Mouse (Mus musculus) lung, adult 2 months (tissue): Measurements from ENCODE around the gene Clasrp. TPM values are rescaled to one million over a fixed set of nuclear protein-coding genes. Genes with fewer than 3 reads are reported as not detected.
A peak's percentile ranks its signal among the peaks of the same experiment; 100 is the strongest.

Source experiments
- DNase-seq: peaks from one replicate; pipeline ENCODE4 v3.0.0; 2022
- H3K4me1 ChIP-seq: fragments of 200-500 bp; 2 replicates; pipeline ENCODE4 v1.6.1; 2011; ENCODE audit warnings: low read length; ENCODE audit not compliant: control insufficient read depth, insufficient read depth
- H3K4me3 ChIP-seq: fragments of 200-500 bp; replicated peaks from 2 replicates; pipeline ENCODE3; 2011; ENCODE audit warnings: low read depth, mild to moderate bottlenecking, control low read depth, low read length; ENCODE audit errors: extremely low read depth
- CTCF ChIP-seq: fragments of 200-500 bp; IDR thresholded peaks from 2 replicates; pipeline ENCODE4 v1.5.1; 2011; ENCODE audit warnings: mild to moderate bottlenecking, low read length, control low read depth; ENCODE audit not compliant: insufficient read depth
- POLR2A ChIP-seq: fragments of 200-500 bp; IDR thresholded peaks from 2 replicates; pipeline ENCODE4 v1.6.1; 2011; ENCODE audit warnings: low read depth, mild to moderate bottlenecking, control low read depth, low read length, borderline replicate concordance; ENCODE audit errors: extremely low read depth
- WGBS: fragments of 180-500 bp; shearing (Covaris S2); methylation state at CpG from one replicate; pipeline ENCODE4 v1.1.7; 2018; 5-methylcytosine and 5-hydroxymethylcytosine counted together
- polyA plus RNA-seq: library from polyadenylated mRNA; depleted of rRNA; stranded (reverse); fragments of >200 nt; gene quantifications from 2 replicates; pipeline ENCODE4 v1.2.3, GENCODE M21; 2012

The Clasrp gene
- polyA plus RNA-seq, 1 experiment: 96.1 TPM

GRCm38 (mm10) chr7:19629361-19629734 is 25.1 kb upstream of the Clasrp start, which contains the start of gene Relb:
Gene Relb, minus strand, starts transcription at chr7:19629438.
- peak; percentile 90 for DNase-seq
- peaks cover 6% of the 10 kb centered on the region; the same call in 1 of the 2 replicates for H3K4me1 ChIP-seq
- H3K4me3 ChIP-seq: peak within 1 kb of the TSS; percentile 93
- TF ChIP-seq CTCF: no peak
- 1% methylated on average over 41 of the region's 41 CpGs for WGBS

GRCm38 (mm10) chr7:19628536-19629360 is 24.5 kb upstream of the Clasrp start:
- Histone ChIP-seq H3K4me1 (peaks cover 6% of the 10 kb centered on the region; the same call in 1 of the 2 replicates), H3K4me3 (peak overlapping the region; percentile 93)
- peak; percentile 97 for DNase-seq
- WGBS: 2% methylated on average over 57 of the region's 57 CpGs
- TF ChIP-seq CTCF (no peak), POLR2A (peak; percentile 61; the same call in 1 of the 2 replicates)

DNA sequence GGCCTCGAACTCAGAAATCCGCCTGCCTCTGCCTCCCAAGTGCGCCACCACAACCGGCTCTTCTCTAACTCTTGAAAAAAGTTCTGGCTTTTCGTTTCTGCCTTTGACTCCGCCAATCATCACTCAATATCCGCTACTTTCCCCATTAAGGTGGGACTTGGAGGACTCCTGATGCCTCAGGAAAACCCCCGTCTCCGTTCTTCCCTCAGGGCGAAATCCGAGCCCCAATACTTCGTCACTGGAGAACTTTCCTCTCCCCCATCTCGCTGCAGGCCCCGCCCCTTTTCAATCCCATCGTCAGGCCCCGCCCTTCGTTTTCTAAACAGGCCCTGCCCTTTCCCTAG is 23.9 kb upstream of the Clasrp start:
- H3K4me3 ChIP-seq: peak overlapping the region; percentile 48
- peaks cover 6% of the 10 kb centered on the region; the same call in 1 of the 2 replicates for H3K4me1 ChIP-seq
- TF ChIP-seq POLR2A (peak; percentile 42; the same call in 1 of the 2 replicates), CTCF (no peak)
- no peak for DNase-seq
- WGBS: 9% methylated on average over 17 of the region's 17 CpGs

DNA sequence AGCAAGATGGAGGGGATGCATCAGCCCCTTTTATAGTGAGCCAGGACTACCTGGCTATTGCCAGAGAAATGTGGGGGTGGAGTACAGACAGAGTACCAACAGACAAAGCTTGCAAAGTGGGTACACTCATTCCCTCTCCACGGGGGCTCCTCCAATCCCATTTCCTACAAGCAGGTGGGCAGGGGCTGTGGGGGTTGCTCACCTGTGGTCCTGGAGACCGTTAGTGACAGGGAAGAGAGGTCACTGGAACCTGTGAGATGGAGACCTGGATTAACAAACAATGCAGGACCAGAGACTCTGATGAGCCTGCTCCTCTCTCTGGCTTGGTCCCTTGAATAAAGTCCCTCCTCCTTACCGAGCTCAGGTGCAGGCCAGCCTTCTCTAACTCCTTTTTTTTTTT is 23.4 kb upstream of the Clasrp start:
- 44% methylated on average over 3 of the region's 3 CpGs for WGBS
- H3K4me1 ChIP-seq: peaks cover 6% of the 10 kb centered on the region; the same call in 1 of the 2 replicates
- H3K4me3 ChIP-seq: no peak overlapping the region
- DNase-seq: no peak
- TF ChIP-seq CTCF (no peak), POLR2A (no peak)

GRCm38 (mm10) chr7:19623433-19623832 is 19.1 kb upstream of the Clasrp start:
- WGBS: 33% methylated on average over 2 of the region's 2 CpGs
- no peak for TF ChIP-seq POLR2A
- Histone ChIP-seq H3K4me1 (peaks cover 3% of the 10 kb centered on the region; the same call in 1 of the 2 replicates), H3K4me3 (no peak overlapping the region)
- DNase-seq: no peak

DNA sequence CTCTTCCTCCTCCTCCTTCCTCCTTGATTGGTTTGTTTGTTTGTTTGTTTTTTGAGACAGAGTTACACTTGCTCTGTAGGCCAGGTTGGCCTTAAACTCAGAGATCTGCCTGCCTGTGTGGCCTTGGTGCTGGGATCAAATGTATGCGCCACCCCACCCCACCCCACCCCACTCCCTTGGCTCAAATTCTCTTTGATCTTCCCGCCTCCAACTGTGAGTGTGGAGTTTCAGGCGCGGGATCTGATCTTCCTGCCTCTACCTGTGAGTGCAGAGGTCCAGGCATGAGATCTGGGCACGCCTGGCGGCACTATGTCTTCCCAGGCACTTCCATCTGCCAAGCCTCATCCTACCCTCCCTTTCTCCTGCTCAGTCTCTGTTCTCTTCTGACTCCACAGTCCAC is 18.0 kb upstream of the Clasrp start:
- no peak for TF ChIP-seq CTCF
- TF ChIP-seq POLR2A: no peak
- Histone ChIP-seq H3K4me3 (no peak overlapping the region), H3K4me1 (no peaks in the 10 kb centered on the region)
- no peak for DNase-seq
- 69% methylated on average over 6 of the region's 6 CpGs for WGBS

- no peak for TF ChIP-seq POLR2A
- TF ChIP-seq CTCF: no peak
- WGBS: 92% methylated on average over 7 of the region's 7 CpGs
- no peak overlapping the region for H3K4me3 ChIP-seq
- DNase-seq: no peak
- no peaks in the 10 kb centered on the region for H3K4me1 ChIP-seq
These were observed 16.5 kb upstream of the Clasrp start for GRCm38 (mm10) chr7:19620811-19621210.

- Histone ChIP-seq H3K4me1 (no peaks in the 10 kb centered on the region), H3K4me3 (no peak overlapping the region)
- 24% methylated on average over 35 of the region's 35 CpGs for WGBS
- TF ChIP-seq POLR2A (no peak), CTCF (peak; percentile 83)
- DNase-seq: peak; percentile 64
These were observed 14.9 kb upstream of the Clasrp start for GRCm38 (mm10) chr7:19619004-19619801.

GRCm38 (mm10) chr7:19615036-19615577 is 10.8 kb upstream of the Clasrp start:
- TF ChIP-seq CTCF (no peak), POLR2A (no peak)
- Histone ChIP-seq H3K4me3 (no peak overlapping the region), H3K4me1 (no peaks in the 10 kb centered on the region)
- no peak for DNase-seq
- WGBS: 85% methylated on average over 12 of the region's 12 CpGs
